Mouse (Mus musculus): ENCODE results near the gene Git2. TPM values are rescaled to one million over a fixed set of nuclear protein-coding genes. Genes with fewer than 3 reads are reported as not detected.

Gene Git2
- polyA plus RNA-seq (2014; fragmentation: Illumina TruSeq; extraction: RNeasy Lipid Tissue Mini Kit (QIAGEN cat#74804); ENCODE audit: low read depth, low replicate concordance) = 5.6 TPM

DNA sequence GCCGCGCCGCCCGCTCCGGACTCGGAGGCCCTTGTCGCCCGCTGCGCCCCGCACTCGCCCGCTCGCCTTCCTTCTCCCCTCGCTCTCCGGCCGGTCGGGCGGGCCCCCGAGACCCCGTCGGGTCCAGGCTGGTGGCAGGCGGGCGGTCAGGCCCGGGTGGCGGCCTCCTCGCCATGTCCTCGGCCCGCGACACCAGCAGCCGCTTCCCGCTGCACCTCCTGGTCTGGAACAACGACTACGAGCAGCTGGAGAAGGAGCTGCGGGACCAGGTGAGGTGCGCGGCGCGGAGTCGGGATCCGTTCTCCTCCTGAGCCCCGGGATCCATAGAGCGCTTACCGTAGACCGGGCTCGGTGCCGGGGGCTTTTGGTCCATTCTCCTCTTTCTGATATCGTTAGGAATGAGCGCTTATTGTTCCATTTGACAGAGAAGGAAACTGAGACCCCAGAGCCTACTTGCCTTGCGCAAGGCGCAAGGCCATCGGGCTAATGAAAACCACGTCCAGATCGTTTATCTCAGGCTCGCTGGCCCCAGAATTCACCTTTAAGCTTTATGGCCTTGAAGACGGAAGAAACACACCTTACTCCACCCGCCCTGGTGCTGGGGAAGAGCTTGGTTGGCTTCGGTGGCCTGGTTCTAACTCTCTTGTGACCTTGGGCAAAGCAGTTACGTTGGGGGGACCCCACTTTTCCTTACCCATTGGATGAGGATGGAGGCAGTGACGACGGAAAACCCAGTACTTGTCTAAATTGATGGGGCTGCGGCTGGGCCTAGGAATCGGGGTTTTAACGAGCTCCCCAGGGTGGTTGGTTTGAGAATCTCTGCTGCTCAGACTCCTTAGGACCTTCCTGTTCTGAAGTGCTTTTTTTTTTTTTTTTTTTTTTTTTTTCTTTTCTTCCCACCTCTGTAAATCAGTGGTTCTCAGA lies at the start of gene Git2:
Git2 (minus strand) TSS at position 462 of the 924 bp plus-strand sequence.

DNA sequence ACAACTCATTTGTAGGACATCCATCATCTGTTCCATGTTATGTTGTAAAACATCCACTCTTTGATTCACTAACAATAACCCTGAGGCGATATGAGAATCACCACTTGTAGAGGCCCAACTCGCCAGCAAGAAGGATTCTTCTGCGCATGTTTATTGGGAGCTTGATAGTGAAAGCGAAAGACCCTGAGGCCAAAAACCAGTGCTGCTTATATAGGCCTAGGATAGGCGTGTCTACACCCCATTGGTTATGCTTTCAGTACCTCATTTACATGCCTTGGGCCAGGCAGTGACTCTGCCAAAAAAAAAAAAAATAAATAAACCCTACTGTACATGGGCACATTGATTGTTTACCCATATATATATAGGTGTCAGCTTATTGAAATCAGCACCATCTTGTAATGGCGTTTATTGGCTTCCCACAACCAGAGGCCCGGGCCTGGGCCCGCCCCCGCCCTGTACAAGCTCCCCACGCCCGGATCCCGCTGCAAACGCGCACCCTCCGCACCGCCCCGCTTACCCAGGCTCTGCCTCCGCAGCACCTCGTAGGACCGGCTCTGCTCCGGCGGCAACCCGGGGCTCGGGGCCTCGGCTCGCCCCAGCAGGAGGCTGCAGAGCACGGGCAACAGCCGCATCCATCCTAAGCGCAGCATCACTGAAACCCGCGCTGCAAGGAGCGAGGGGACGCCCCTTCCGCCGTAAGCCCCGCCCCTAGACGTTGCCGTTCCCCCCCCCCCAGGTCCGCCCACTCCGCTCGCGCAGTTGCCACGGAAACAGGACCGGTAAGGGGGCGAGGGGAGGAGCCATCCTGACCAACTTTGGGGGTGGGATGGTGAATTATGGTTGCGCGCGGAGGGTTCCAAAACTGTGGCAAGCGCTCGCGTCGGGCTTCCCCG lies 47.7 kb upstream of the Git2 start, which contains the start of gene 1500011B03Rik:
1500011B03Rik (minus strand) TSS at position 673 of the 893 bp plus-strand sequence.

DNA sequence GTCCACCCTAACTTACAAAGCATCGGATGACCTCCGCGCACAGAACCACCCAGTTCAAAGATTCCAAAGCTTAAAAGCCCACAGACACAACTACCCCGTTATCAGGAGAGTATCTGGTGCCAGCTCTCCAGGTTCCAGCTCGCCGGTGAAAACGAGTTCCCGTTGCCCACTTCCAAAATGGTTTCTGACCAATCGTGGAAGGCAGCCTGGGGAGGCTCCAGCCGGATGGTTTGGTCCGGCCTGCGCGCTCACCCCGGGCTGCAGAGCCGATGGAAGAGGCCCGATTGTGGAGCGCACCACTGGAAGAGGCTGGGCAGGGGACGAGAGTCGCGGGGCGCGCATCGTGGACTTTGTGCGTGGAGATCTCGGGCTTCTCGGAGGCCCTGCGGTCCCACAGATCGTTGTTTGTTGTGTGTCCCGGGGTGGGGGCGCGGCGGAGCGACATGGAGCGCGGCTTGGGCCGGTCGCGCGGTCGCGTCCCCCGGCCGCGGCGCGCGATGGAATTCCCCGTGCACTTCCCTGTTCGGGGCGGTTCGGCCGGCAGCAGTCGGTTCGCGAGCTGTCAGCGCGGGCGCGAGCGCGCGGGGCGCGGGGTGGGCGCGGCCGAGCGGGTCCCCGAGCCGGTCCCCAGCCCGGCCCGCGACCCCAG lies 790 bp downstream of the Git2 start, which contains the start of gene Ankrd13a:
Ankrd13a (plus strand) TSS at position 275 of the 649 bp plus-strand sequence.

DNA sequence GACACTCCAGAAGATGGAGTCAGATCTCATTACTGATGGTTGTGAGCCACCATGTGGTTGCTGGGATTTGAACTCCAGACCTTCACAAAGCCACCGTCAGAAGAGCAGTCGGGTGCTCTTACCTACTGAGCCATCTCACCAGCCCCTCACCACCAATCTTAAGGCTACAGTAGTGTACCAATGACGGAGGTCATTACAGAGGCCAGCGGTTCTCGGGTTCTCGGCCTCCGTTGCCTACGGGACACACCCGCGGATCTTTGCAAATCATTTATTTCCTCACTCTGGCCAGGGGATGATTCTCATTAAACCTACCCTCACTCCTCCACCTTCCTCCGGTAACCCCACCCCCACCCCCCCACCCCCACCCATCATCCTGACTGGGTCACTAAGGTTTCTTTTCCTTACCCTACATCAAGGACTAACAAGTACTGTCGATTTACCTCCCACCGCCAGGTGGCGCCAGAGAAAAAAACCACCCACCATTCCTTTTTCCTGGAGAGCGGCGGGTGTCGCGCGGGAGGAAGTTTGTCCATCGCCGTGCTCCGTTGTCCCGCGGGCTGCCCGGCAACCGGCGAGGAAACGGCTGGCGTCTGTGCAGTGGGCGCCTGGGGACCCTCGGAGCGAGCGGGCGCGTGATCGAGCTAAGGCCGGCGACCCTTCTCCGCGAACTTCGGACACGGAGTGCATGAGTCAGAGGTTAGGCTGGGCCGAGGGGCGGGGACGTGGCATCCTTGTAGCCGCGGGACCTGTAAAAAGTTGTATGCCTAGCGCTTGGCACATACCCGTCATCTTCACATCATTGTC lies 67.8 kb downstream of the Git2 start, which contains the start of gene Tchp:
Tchp (plus strand) TSS at position 496 of the 804 bp plus-strand sequence.

DNA sequence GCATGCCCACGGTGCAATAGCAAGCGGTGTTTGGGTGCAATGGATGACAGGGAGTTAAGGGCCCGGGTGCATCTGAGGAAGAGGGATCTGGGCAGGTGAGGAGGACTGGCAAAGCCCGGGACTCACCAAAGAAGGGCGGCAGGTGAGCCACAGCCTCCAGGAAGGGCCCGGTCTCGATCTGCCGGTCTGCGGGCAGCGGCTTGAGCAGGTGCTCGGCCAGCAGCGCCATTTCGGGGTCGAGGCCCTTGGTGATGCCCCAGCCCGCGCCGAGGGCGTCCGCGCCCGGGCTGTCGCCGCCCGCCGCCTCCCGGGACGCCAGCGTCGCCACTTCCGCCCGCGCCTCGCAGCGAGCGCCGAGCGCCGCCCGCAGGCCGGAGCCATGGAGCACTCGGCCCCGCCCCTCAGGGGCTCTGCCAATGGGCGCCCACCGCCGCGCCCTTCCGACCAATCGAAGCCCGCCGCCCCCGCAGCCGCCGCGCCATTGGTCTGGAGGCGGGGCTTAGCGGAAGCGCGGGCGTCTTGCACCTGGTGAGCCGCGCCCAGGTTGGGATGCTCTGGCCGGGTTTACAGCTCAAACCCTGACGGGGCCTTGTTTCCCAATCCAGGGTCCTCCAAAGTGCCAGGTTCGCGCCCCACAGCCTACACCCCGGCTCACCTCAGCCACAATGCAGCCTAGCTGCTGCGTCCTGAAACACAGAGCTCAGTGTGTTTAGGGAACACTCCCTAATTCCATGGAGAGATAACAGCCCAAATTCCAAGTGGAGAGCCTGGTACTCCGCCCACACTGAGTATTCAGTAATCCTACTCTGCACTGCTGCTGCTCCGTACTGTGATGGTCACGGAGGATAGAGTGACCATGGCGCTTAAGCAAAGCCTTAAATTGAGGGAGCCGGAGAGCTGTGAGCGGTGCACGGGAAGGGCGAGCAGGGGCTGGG lies 84.4 kb downstream of the Git2 start, which contains the start of gene Gltp:
Gltp (minus strand) TSS at position 352 of the 935 bp plus-strand sequence.

Other genes with a start within 250 kb of the Git2 start
- gene Fam222a, start 207.5 kb downstream of the Git2 start, polyA plus RNA-seq (2014; fragmentation: Illumina TruSeq; extraction: RNeasy Lipid Tissue Mini Kit (QIAGEN cat#74804); ENCODE audit: low read depth, low replicate concordance) = not detected
- gene Trpv4, start 117.1 kb downstream of the Git2 start, polyA plus RNA-seq (2014; fragmentation: Illumina TruSeq; extraction: RNeasy Lipid Tissue Mini Kit (QIAGEN cat#74804); ENCODE audit: low read depth, low replicate concordance) = not detected
- 1.7 TPM for gene Gltp, start 84.5 kb downstream of the Git2 start, polyA plus RNA-seq (2014; fragmentation: Illumina TruSeq; extraction: RNeasy Lipid Tissue Mini Kit (QIAGEN cat#74804); ENCODE audit: low read depth, low replicate concordance)
- 0.56 TPM for gene Tchp, start 67.8 kb downstream of the Git2 start, polyA plus RNA-seq (2014; fragmentation: Illumina TruSeq; extraction: RNeasy Lipid Tissue Mini Kit (QIAGEN cat#74804); ENCODE audit: low read depth, low replicate concordance)
- 11.6 TPM for gene Ankrd13a, start 840 bp downstream of the Git2 start, polyA plus RNA-seq (2014; fragmentation: Illumina TruSeq; extraction: RNeasy Lipid Tissue Mini Kit (QIAGEN cat#74804); ENCODE audit: low read depth, low replicate concordance)
- gene 1500011B03Rik, start 48.0 kb upstream of the Git2 start, polyA plus RNA-seq (2014; fragmentation: Illumina TruSeq; extraction: RNeasy Lipid Tissue Mini Kit (QIAGEN cat#74804); ENCODE audit: low read depth, low replicate concordance) = 1.9 TPM
- not detected for gene 4930519G04Rik, start 78.1 kb upstream of the Git2 start, polyA plus RNA-seq (2014; fragmentation: Illumina TruSeq; extraction: RNeasy Lipid Tissue Mini Kit (QIAGEN cat#74804); ENCODE audit: low read depth, low replicate concordance)
- not detected for gene Gm9936, start 83.2 kb upstream of the Git2 start, polyA plus RNA-seq (2014; fragmentation: Illumina TruSeq; extraction: RNeasy Lipid Tissue Mini Kit (QIAGEN cat#74804); ENCODE audit: low read depth, low replicate concordance)
- gene Oasl2, start 121.4 kb upstream of the Git2 start, polyA plus RNA-seq (2014; fragmentation: Illumina TruSeq; extraction: RNeasy Lipid Tissue Mini Kit (QIAGEN cat#74804); ENCODE audit: low read depth, low replicate concordance) = 8.3 TPM
- 1.8 TPM for gene Oasl1, start 147.7 kb upstream of the Git2 start, polyA plus RNA-seq (2014; fragmentation: Illumina TruSeq; extraction: RNeasy Lipid Tissue Mini Kit (QIAGEN cat#74804); ENCODE audit: low read depth, low replicate concordance)
- gene 2210016L21Rik, start 166.6 kb upstream of the Git2 start, polyA plus RNA-seq (2014; fragmentation: Illumina TruSeq; extraction: RNeasy Lipid Tissue Mini Kit (QIAGEN cat#74804); ENCODE audit: low read depth, low replicate concordance) = 1.1 TPM
- gene Hnf1a, start 195.6 kb upstream of the Git2 start, polyA plus RNA-seq (2014; fragmentation: Illumina TruSeq; extraction: RNeasy Lipid Tissue Mini Kit (QIAGEN cat#74804); ENCODE audit: low read depth, low replicate concordance) = 0.42 TPM
- 10.8 TPM for gene Sppl3, start 235.6 kb upstream of the Git2 start, polyA plus RNA-seq (2014; fragmentation: Illumina TruSeq; extraction: RNeasy Lipid Tissue Mini Kit (QIAGEN cat#74804); ENCODE audit: low read depth, low replicate concordance)